Mouse (Mus musculus) stomach, postnatal 0 days (tissue): ENCODE data around the gene Clstn1.

Source experiments
- CTCF ChIP-seq: IDR thresholded peaks from 2 replicates; pipeline ENCODE4 v1.5.1; 2016; ENCODE audit warnings: antibody characterized with exemption, low read depth, mild to moderate bottlenecking, moderate library complexity
- EP300 ChIP-seq: optimal IDR thresholded peaks from 2 replicates; pipeline ENCODE3; 2016; ENCODE audit warnings: antibody characterized with exemption

- TF ChIP-seq CTCF (no peak), EP300 (no peak)
Measured at GRCm38 (mm10) chr4:149635915-149636415, 49.7 kb downstream of the Clstn1 start.
